Mouse (Mus musculus): ENCODE data around the gene Mtcl1.

GRCm38 (mm10) chr17:66471252-66471651 is 21.7 kb upstream of the Mtcl1 start:
- TF ChIP-seq GATA1 (IDR thresholded peaks at IDR 0.05; ENCODE audit: borderline replicate concordance, low read length) (no peak), FLI1 (IDR thresholded peaks at IDR 0.05; ENCODE audit: low read length) (no peak)
